Mouse (Mus musculus) MEL-GATA-1-ER (cell line): ENCODE data around the gene Zc2hc1b.
A peak's percentile ranks its signal among the peaks of the same experiment; 100 is the strongest.
"Not testable (repeated sequence)": the region's sequence is repeated elsewhere in the genome, so short reads cannot be mapped to it uniquely, and the experiment has no call there.

ENCODE experiments used
- DNase-seq: peaks from one replicate; pipeline ENCODE4 v3.0.0-alpha.2; 2012; ENCODE audit warnings: low read depth; ENCODE audit errors: extremely low read depth

Gene Zc2hc1b

DNA sequence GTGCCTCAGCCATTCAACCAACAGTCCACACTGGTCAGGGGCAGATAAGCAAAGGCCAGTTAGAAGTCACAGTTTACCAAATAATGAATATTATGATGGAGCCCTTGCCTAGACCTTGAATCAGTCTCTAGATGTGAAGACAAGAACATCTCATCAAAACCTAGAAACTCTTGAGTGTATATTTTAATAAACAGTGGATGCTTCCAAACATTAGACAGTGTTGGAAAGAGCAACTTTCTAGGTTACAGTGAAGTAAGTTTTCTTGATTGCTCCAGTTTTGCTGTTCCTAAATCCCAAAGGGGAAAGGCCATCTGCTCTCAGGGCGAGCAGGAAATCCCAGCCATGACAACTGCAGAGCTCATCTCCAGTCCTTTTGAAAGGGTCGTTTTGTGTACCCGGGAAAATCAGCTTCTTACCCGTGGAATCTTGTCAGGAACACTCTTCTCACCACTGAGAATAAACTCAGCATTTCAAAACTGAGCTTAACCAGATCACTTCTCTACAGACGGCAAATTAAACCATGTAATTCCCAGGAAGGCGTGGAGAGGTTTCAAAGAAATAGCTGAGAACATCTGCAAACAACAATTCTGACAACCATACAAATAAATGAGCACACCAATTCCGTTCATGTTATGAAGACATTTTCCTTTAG, at the start of gene Zc2hc1b:
Zc2hc1b (minus strand) TSS at position 51 of the 652 bp plus-strand sequence.
- no peak for DNase-seq

DNA sequence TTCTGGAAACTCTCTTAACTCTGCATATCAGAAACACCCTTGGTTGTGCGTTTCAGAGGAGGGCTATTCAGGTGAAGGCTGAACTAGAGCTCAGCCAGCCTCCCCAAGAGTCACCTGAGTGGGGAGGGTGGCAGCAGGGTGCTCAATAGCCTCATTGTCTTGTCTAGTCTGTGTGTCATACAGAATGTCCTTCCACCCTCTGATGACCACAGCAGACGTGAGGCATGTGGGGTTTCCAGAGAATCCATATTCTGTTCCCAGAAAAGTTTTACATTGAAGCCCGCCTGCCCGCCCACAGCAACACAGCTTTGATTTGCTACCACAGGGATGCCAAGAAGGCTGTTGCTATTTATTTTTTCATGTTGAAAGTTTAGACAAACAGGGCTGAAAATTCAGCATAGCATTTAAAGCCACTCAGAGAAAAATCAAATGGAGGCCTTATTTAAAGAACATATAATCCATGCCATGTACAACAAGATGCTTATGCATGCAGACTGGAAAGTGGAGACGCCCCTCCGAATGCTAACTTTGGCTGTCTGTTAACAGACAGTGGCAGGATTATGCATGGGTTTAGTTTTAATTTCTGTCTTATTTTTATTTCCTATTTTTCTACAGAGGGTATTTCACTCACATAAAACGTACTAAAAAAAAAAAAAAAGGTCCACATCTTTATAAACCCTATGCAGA, 47.7 kb upstream of the Zc2hc1b start:
- no peak for DNase-seq

DNA sequence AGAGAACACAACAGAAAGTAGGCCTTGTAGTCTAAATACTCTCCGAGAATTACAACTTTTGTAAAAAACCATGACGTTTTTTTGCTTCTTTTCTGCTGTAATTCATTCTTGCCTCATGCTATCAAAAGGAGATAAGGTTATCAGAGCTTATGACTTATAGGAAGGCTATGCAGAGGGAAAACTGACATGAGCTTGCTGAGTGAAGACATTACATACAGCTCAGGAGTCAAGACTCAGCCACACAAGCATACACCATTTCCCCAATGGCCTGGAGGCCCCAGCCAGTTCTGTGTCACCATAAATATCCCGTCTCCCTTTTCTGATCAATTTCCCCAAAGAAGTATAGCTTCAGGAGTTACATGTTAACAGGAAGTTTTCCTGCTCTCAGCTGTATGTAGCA, 44.3 kb upstream of the Zc2hc1b start:
- DNase-seq = no peak

- no peak for DNase-seq
These were observed 42.2 kb upstream of the Zc2hc1b start for GRCm38 (mm10) chr10:13220061-13220460.

- no peak for DNase-seq
These were observed 36.1 kb upstream of the Zc2hc1b start for GRCm38 (mm10) chr10:13213956-13214355.

DNA sequence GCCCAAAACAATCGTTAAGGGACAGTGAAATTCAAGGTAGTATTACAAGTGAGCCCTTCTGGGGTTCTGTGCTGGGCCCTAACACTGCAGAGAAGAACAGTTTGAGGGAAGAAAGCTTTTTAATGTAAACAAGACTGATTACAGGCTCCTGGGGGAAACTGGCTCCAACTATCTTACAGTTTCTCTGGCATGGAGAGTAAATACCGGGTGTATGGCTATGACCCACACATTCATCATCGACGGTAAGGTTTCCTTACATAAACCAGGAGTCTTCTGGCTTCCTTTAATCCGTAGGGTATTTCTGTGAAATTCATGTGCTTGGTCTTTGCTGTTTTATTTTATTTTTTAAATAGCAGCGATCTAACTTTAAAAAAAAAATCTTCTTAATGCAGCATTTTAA, 35.0 kb upstream of the Zc2hc1b start:
- DNase-seq = no peak

DNA sequence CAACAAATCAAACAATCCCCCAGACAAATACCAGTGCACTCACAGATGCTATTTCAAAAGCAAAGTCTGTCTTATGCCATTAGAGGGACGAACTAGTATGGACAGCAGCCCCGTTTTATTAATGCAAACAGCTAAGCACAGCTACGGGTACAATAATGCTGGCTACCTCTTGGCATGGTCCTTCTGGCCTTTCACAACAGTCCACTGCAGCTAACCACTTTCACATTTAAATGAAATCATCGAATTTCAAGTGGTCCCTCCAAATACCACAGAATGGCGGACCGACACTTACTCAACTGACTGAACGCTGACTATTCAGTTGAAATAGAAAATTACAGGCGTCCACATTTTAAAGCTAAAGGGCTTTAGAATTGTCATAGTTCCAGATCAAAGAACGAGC, 34.5 kb upstream of the Zc2hc1b start:
- no peak for DNase-seq

DNA sequence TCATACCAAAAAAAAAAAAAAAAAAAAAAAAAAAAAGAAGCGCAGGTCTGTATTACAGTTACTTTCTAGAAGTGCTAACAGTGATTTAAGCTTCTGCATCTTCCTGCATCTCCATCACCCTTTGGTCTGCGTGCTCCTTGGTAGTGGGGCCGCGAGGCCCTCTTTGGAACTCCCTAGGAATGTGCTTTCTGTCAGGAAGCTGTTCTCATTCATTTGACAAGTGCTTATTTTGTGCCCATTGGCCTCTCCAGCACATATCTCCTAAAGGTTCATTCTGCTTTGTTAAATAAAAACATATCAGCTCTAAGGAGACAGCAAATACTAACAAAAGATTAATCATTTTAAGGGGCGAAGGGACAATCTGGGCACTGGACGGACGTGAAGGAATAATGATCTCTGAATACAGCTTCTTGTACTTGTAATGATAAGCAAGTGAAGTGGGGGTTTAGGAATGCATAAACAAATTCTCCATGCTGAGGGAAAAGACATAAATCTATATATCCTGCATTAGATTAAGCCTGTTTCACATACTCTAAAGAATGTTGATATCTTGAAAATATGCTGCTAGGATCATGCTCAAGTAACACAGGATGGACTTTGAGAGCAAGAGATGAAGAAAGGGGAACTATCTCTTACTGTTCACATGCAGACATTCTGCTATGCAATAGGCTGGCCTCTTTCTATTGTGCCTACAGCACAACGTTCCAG, 32.3 kb upstream of the Zc2hc1b start:
- no peak for DNase-seq

GRCm38 (mm10) chr10:13209506-13209905, 31.7 kb upstream of the Zc2hc1b start:
- no peak for DNase-seq

GRCm38 (mm10) chr10:13209061-13209460, 31.2 kb upstream of the Zc2hc1b start:
- DNase-seq = no peak

DNA sequence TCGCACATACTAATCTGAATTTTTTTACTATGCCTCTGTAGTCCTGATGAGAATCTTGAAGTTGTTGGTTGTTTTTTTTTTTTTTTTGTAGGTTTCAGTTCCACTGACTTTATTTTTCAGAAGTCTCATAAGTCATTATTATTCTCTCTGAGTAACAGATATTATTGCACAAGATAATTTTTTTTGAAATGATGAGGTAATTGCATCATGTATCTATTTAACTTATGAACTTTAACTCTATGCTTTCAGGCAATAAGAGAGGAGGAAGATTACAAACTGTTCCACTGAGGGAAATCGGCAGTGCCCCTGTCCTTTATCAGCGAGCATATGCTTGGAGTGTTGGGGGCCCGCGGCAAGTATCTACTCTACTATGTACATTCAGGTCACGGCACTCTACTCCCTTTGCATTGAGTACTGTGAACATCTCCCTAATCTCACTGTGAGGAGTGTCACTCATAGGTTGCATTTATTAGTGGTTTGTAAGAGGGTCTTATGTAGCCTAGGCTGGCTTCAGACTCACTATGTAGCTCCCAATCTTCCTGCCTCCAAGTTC, 24.0 kb upstream of the Zc2hc1b start:
- no peak for DNase-seq

- DNase-seq = no peak
These were observed 23.0 kb upstream of the Zc2hc1b start for GRCm38 (mm10) chr10:13200862-13201261.

DNA sequence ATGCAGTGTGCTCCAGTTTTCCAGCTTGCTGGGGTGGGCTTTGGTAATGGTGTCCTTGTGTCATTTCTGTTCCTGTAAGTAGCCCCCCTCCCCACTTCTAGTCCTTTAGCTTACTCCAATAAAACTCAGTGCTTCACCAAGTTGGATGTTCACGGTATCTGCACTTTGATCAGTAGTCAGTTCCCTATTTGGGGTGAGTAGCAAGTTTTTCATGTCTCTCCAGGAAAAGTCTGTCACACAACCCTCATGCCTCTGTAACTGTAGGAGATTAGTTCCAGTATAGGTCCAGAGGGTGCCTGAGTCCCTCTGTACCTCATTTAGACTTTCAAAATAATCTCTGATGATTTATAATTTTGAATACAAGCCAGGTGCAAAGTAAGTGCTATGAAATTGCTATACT, 21.4 kb upstream of the Zc2hc1b start:
- DNase-seq = no peak

- no peak for DNase-seq
These were observed 19.2 kb upstream of the Zc2hc1b start for GRCm38 (mm10) chr10:13196872-13197507.

GRCm38 (mm10) chr10:13193496-13193895, 15.7 kb upstream of the Zc2hc1b start:
- DNase-seq = not testable (repeated sequence)

DNA sequence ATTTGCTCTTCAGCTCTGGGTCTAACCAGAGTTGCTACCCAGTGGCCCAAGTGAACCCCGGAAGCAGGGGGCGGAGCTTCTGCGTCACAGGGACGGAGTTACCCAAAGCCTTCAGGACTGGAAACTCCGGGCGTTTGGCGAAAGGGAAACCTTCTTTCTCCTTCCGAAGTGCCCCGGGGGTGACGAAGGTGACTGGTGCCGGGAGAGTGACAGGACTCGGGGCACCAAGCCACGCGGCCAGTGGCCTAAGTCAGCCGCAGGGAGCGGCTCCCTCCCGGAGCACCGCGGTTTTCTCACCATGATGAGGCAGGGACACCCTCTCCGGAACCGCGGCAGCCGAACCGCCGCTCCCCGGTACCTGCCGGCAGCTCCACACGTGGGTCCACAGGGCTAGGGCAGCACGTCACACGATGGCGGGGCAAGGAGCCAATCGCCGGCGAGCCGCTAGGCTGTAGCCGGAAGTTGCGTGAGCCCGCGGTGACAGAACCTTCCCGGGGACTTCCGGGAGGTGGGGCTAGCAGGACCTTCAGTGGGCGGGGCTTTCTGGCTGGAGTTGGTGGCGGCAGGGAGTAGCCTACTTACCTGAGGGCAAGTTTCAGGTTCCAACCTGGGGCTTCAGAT, 15.0 kb upstream of the Zc2hc1b start, which contains the start of gene Ltv1:
Ltv1 (minus strand) TSS at position 438 of the 621 bp plus-strand sequence.
- DNase-seq = peak; percentile 68

DNA sequence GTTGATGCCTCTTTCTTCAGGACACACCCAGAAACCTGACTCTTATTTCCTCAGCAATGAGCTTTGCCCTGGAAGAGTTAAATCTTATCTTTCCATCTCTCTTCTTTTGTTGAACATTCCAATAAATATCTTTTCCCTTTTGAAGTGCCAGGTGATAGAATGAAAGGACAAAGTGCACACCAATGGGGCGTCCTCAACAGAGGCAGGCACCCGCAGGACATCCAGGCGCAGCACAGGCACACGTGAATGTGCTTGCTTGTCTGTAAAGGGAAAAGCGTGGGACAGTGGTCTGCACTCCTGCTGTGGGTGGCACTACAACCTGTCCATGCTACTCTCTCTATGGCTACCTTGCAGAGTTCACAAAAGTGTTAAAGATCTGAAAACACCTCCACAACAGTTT, 12.1 kb upstream of the Zc2hc1b start:
- no peak for DNase-seq

GRCm38 (mm10) chr10:13186754-13187153, 8.9 kb upstream of the Zc2hc1b start:
- no peak for DNase-seq

DNA sequence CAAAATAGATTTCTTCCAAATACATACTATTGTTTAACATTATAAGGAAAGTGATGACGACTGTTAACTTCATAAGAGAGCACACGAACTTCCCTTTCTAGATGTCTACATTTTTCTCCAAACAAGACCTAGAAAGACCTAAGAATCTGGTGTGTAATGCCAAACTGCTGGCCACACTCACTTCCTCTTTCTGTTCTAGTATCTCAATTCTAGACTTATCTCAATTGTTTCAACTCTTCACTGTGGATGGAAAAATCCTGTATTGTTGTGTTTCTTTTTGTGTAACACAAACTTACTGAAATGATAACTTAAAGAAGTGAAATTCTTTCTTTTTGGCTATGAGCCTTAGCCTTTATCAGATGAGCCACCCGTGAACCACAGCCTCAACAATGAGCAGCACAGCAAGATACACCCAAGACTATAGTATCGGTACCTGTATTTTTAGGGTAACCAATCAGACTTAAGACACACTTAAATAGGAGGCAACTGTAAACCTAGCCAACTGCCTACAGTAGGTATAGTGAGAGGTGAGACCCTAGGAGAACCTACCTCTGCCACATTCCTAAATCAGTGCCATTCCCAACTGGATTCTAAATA, 6.4 kb upstream of the Zc2hc1b start:
- peak; percentile 69 for DNase-seq

DNA sequence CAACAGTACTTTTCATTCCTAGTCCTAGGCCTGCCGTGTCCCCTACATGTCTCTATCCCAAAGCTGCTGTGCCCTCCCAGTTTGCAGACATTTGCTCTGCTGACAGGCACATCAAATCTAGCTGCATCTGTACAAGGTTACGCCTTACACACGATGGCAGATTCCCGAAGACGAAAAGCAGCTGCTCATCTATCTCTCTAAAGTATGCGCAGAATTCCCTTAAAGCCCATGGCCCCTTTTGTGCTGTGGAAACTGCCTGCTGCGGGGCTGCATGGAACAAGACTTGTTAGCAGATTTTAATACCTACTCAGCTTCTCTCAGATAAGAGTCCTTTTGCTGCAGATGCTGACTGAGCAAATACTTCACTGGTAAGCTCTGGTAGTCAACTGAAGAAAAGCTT, 2.4 kb upstream of the Zc2hc1b start:
- no peak for DNase-seq

DNA sequence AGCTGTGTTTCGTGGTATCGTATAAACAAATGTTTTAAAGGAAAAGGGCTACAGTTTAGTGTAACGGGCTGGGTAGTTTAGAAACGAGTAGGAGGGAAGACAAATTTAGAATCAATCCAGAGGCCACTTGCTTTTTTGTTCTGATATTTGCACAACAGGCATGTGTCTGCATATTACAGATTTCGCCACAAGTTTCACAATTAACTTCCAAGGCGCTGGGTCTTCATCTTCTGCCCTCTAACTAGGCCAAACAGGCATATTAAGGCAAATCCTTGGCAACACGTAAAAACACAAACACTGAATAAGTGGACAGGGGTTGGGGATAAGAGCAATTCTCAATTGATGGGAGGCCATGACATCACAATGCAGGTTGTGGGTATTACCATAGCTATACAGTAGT, 2.0 kb downstream of the Zc2hc1b start:
- DNase-seq = no peak
